Comparison of ENCODE assay signal across 23 mouse cellular contexts in genomic region chr8:79095162-79095561, GRCm38 (mm10).
DNase-seq lines count a peak whose midpoint lies in the region; ATAC-seq and TF ChIP-seq lines count a peak whose summit lies in the region.
"Had no signal": no experiment of that assay in that cellular context is flagged by ENCODE, and none has a peak within 500 bp of the region (broad histone marks: within the 10 kb centered on the region; RNA-seq: fewer than 3 reads in every experiment).

No protein-coding gene starts in this region.

- ATAC-seq in heart, embryonic 12.5 days (ENCODE audit: insufficient number of reproducible peaks, low FRiP score) = no peak
- 0 out of 2 replicates have a peak, but pooled peaks have one; percentile 31 for ATAC-seq in heart, embryonic 16.5 days (replicated peaks; ENCODE audit: extremely low read depth, insufficient read depth, low FRiP score)
- ATAC-seq: CD4-positive, CD25-positive, alpha-beta regulatory T cell, adult 4 months; forebrain, embryonic 14.5 days; intestine, embryonic 15.5 days had no signal

- peak overlapping the region; percentile 7; the same call in 1 of the 2 replicates for H3K4me2 ChIP-seq in heart, embryonic 12.5 days
- H3K4me2 ChIP-seq in heart, embryonic 16.5 days (ENCODE audit: low read depth, low read length) = peak overlapping the region; percentile 37
- H3K4me2 ChIP-seq: embryonic facial prominence, embryonic 15.5 days; hindbrain, embryonic 14.5 days; intestine, embryonic 15.5 days had no signal

- H3K4me3 ChIP-seq in gastrocnemius, adult 2 months = no peak overlapping the region
- no peak overlapping the region for H3K4me3 ChIP-seq in heart, embryonic 12.5 days
- H3K4me3 ChIP-seq in heart, embryonic 16.5 days (ENCODE audit: low read length) = no peak overlapping the region
- no peak overlapping the region for H3K4me3 ChIP-seq in cortical plate, adult 2 months (ENCODE audit: insufficient read depth, low read length)
- H3K4me3 ChIP-seq: embryonic facial prominence, embryonic 15.5 days; erythroblast, embryonic 14.5 days; forebrain, embryonic 10.5 days; hindbrain, embryonic 10.5 days; intestine, embryonic 15.5 days had no signal

- H3K4me1 ChIP-seq in heart, embryonic 12.5 days (replicated peaks) = peaks cover 36% of the 10 kb centered on the region
- H3K4me1 ChIP-seq in heart, embryonic 16.5 days (ENCODE audit: control insufficient read depth, insufficient read depth, low read length) = peaks cover 18% of the 10 kb centered on the region
- peaks cover 2% of the 10 kb centered on the region; the same call in 1 of the 2 replicates for H3K4me1 ChIP-seq in cortical plate, adult 2 months (ENCODE audit: control insufficient read depth, insufficient read depth, low read length)
- H3K4me1 ChIP-seq: embryonic facial prominence, embryonic 15.5 days; forebrain, embryonic 10.5 days; intestine, embryonic 15.5 days had no signal

- peak overlapping the region; percentile 4; the same call in 1 of the 2 replicates for H3K27ac ChIP-seq in gastrocnemius, adult 2 months
- H3K27ac ChIP-seq in heart, embryonic 12.5 days (ENCODE audit: poor library complexity, severe bottlenecking) = no peak overlapping the region
- H3K27ac ChIP-seq in heart, embryonic 16.5 days (ENCODE audit: low read length) = peak overlapping the region; percentile 50
- H3K27ac ChIP-seq in cortical plate, adult 2 months (ENCODE audit: insufficient read depth, low read length) = 0 out of 2 replicates have a peak overlapping the region, but pooled peaks have one; percentile 30
- H3K27ac ChIP-seq: embryonic facial prominence, embryonic 15.5 days; forebrain, embryonic 10.5 days; hindbrain, embryonic 10.5 days; hindbrain, embryonic 14.5 days; intestine, embryonic 15.5 days had no signal

- no peak for TF ChIP-seq POLR2A in cortical plate, adult 2 months (IDR thresholded peaks at IDR 0.05; ENCODE audit: extremely low read depth, insufficient read depth, low read length)

- H3K36me3 ChIP-seq in heart, embryonic 12.5 days = peaks cover 31% of the 10 kb centered on the region
- H3K36me3 ChIP-seq in heart, embryonic 16.5 days (ENCODE audit: control insufficient read depth, insufficient read depth) = peaks cover 6% of the 10 kb centered on the region; the same call in 1 of the 2 replicates

- H3K9me3 ChIP-seq in heart, embryonic 12.5 days (replicated peaks) = no peaks in the 10 kb centered on the region
- no peaks in the 10 kb centered on the region for H3K9me3 ChIP-seq in heart, embryonic 16.5 days (replicated peaks; ENCODE audit: control insufficient read depth, low read length)
- H3K9me3 ChIP-seq: embryonic facial prominence, embryonic 15.5 days; forebrain, embryonic 10.5 days; G1E; hindbrain, embryonic 10.5 days; intestine, embryonic 15.5 days had no signal

- DNase-seq in gastrocnemius, adult 2 months = no peak
- no peak for DNase-seq in gastrocnemius, postnatal 25 days
- DNase-seq in heart, postnatal 10 days = no peak
- no peak for DNase-seq in heart, postnatal 4 days
- DNase-seq: adrenal gland, adult 8-10 months; adrenal gland, postnatal 36 days; B cell, adult 2 months; cerebellum, adult 2 months; cerebellum, postnatal 10 days; embryo, embryonic 11 days; kidney, adult 18-20 months had no signal

- H3K27me3 ChIP-seq in heart, embryonic 12.5 days (replicated peaks) = no peaks in the 10 kb centered on the region
- H3K27me3 ChIP-seq in heart, embryonic 16.5 days (ENCODE audit: control insufficient read depth, insufficient read depth, low read length) = no peaks in the 10 kb centered on the region
- H3K27me3 ChIP-seq: embryonic facial prominence, embryonic 15.5 days; intestine, embryonic 15.5 days had no signal

- intact Hi-C loops in gastrocnemius, adult 2 months (cut with DNase I) = no loop called here
- intact Hi-C loops in heart, postnatal 10 days (cut with DNase I) = no loop called here

- WGBS in heart, embryonic 12.5 days = 50% methylated on average over 7 of the region's 7 CpGs
- 55% methylated on average over 7 of the region's 7 CpGs for WGBS in heart, embryonic 16.5 days

- H3K9ac ChIP-seq in heart, embryonic 12.5 days = no peak overlapping the region
- no peak overlapping the region; the same call in 1 of the 2 replicates for H3K9ac ChIP-seq in heart, embryonic 16.5 days (ENCODE audit: low read length)
- H3K9ac ChIP-seq: embryonic facial prominence, embryonic 15.5 days; hindbrain, embryonic 14.5 days; intestine, embryonic 15.5 days had no signal

- TF ChIP-seq CTCF in gastrocnemius, adult 2 months (IDR thresholded peaks at IDR 0.05) = no peak
- no peak for TF ChIP-seq CTCF in cortical plate, adult 2 months (IDR thresholded peaks at IDR 0.05; ENCODE audit: extremely low read depth, insufficient read depth, low read length)
